In the genomic region with DNA sequence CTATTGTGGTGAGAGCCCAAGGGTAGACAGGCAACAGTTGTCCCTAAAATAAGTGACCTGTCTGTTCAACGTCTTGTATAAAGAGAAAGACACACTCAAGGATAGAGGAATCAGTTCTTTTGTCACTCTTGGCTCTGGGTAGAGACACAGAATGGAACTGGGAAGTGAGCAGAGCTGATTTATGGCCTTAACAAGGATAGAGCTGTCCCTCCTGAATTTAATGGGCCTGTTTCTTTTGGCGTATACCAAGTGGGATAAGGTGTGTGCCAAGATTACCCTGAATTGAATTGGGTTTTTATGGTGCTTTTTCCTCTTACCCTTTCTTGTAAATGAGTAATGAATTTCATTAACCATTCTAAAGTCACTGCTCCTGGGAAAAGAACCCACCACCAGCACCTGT, we compare ENCODE assay signal across 23 mouse cellular contexts.
DNase-seq lines count a peak whose midpoint lies in the region; ATAC-seq lines count a peak whose summit lies in the region.
"Had no signal": no experiment of that assay in that cellular context is flagged by ENCODE, and none has a peak within 500 bp of the region (broad histone marks: within the 10 kb centered on the region; RNA-seq: fewer than 3 reads in every experiment).

No protein-coding gene starts in this region.

- no peaks in the 10 kb centered on the region for H3K9me3 ChIP-seq in neural tube, embryonic 13.5 days
- no peaks in the 10 kb centered on the region for H3K9me3 ChIP-seq in neural tube, embryonic 14.5 days (ENCODE audit: control insufficient read depth, low read length)
- H3K9me3 ChIP-seq: embryonic facial prominence, embryonic 13.5 days; embryonic facial prominence, embryonic 15.5 days; forebrain, embryonic 10.5 days; forebrain, embryonic 12.5 days had no signal

- no peaks in the 10 kb centered on the region for H3K27me3 ChIP-seq in neural tube, embryonic 13.5 days
- no peaks in the 10 kb centered on the region for H3K27me3 ChIP-seq in neural tube, embryonic 14.5 days (ENCODE audit: control insufficient read depth, insufficient read depth, low read length)
- H3K27me3 ChIP-seq: embryonic facial prominence, embryonic 13.5 days; embryonic facial prominence, embryonic 15.5 days; forebrain, embryonic 12.5 days; Patski had no signal

- ATAC-seq in neural tube, embryonic 13.5 days (ENCODE audit: low read depth), result peak; percentile 47; the same call in 1 of the 2 replicates
- ATAC-seq in neural tube, embryonic 14.5 days (ENCODE audit: low read depth), result peak; percentile 86; the same call in 1 of the 2 replicates
- ATAC-seq: forebrain, embryonic 14.5 days; forebrain, embryonic 16.5 days; Patski had no signal

- H3K27ac ChIP-seq in neural tube, embryonic 13.5 days (replicated peaks), result no peak overlapping the region
- H3K27ac ChIP-seq in neural tube, embryonic 14.5 days (ENCODE audit: low read depth, low read length), result no peak overlapping the region
- H3K27ac ChIP-seq: embryonic facial prominence, embryonic 13.5 days; embryonic facial prominence, embryonic 15.5 days; forebrain, embryonic 10.5 days; forebrain, embryonic 12.5 days had no signal

- no peak overlapping the region for H3K9ac ChIP-seq in neural tube, embryonic 13.5 days
- H3K9ac ChIP-seq in neural tube, embryonic 14.5 days (replicated peaks; ENCODE audit: low read depth, low read length), result no peak overlapping the region
- H3K9ac ChIP-seq: embryonic facial prominence, embryonic 13.5 days; embryonic facial prominence, embryonic 15.5 days; forebrain, embryonic 12.5 days had no signal

- no peak overlapping the region for H3K4me2 ChIP-seq in neural tube, embryonic 13.5 days
- no peak overlapping the region for H3K4me2 ChIP-seq in neural tube, embryonic 14.5 days (ENCODE audit: low read depth, low read length)
- H3K4me2 ChIP-seq: embryonic facial prominence, embryonic 13.5 days; embryonic facial prominence, embryonic 15.5 days; forebrain, embryonic 12.5 days had no signal

- WGBS in neural tube, embryonic 13.5 days, result 28% methylated on average over 2 of the region's 2 CpGs
- 16% methylated on average over 2 of the region's 2 CpGs for WGBS in neural tube, embryonic 14.5 days

- H3K4me1 ChIP-seq in neural tube, embryonic 13.5 days (replicated peaks), result peaks cover 12% of the 10 kb centered on the region; the same call in 1 of the 2 replicates
- no peaks in the 10 kb centered on the region for H3K4me1 ChIP-seq in neural tube, embryonic 14.5 days (ENCODE audit: control insufficient read depth, insufficient read depth, low read length)
- H3K4me1 ChIP-seq: embryonic facial prominence, embryonic 13.5 days; embryonic facial prominence, embryonic 15.5 days; forebrain, embryonic 10.5 days; forebrain, embryonic 12.5 days had no signal

- no peak for DNase-seq in neural tube, embryonic 10.5 days (ENCODE audit: extremely low spot score, low spot score)
- DNase-seq in layer of hippocampus, adult 11-12 months (ENCODE audit: low spot score), result no peak
- no peak for DNase-seq in cerebellum, postnatal 36 days
- DNase-seq: adrenal gland, adult 8-10 months; adrenal gland, postnatal 14 days; adrenal gland, postnatal 36 days; cerebellum, adult 11-12 months; cerebellum, adult 2 months; cerebellum, adult 9-10 months; cerebellum, postnatal 10 days; cerebellum, postnatal 25 days; embryo, embryonic 11 days had no signal

- H3K36me3 ChIP-seq in neural tube, embryonic 13.5 days, result no peaks in the 10 kb centered on the region
- H3K36me3 ChIP-seq in neural tube, embryonic 14.5 days (ENCODE audit: control insufficient read depth, insufficient read depth, low read length), result no peaks in the 10 kb centered on the region
- H3K36me3 ChIP-seq: embryonic facial prominence, embryonic 13.5 days; embryonic facial prominence, embryonic 15.5 days; forebrain, embryonic 10.5 days; forebrain, embryonic 12.5 days; G1E had no signal

- no peak overlapping the region for H3K4me3 ChIP-seq in neural tube, embryonic 13.5 days
- no peak overlapping the region for H3K4me3 ChIP-seq in neural tube, embryonic 14.5 days (ENCODE audit: low read depth, low read length)
- H3K4me3 ChIP-seq: embryonic facial prominence, embryonic 13.5 days; embryonic facial prominence, embryonic 15.5 days; erythroblast, embryonic 14.5 days; forebrain, embryonic 10.5 days; forebrain, embryonic 12.5 days had no signal
